Mouse (Mus musculus) cerebellum, postnatal 36 days (tissue): ENCODE measurements around the gene Cphx2.
"Not testable (repeated sequence)": the region's sequence is repeated elsewhere in the genome, so short reads cannot be mapped to it uniquely, and the experiment has no call there.

Experiments
- DNase-seq, 2 experiments: peaks; one replicate each; pipeline ENCODE4 v3.0.0; 2021 to 2022; ENCODE audit warnings: mixed read lengths in 2 of 2

The Cphx2 gene

DNA sequence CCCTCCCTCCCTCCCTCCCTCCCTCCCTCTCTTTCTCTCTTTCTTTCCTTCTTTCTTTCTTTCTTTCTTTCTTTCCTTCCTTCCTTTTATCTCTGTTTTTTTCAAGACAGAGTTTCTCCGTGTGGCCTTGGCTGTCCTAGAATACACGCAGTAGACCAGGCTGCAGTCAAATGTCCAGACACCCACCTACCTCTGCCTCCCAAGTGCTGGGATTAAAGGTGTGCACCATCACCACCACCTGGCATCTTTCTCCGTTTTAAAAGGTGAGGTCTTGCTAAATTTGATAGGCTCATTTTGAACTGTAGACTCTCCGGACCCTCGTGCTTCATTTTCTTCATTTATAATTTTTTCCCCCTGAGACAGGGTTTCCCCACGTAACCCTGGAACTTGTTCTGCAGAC lies at the start of gene Cphx2:
Gene Cphx2 (plus strand): TSS at position 301 of the 400 bp plus-strand sequence.
- DNase-seq, result not testable (repeated sequence)

DNA sequence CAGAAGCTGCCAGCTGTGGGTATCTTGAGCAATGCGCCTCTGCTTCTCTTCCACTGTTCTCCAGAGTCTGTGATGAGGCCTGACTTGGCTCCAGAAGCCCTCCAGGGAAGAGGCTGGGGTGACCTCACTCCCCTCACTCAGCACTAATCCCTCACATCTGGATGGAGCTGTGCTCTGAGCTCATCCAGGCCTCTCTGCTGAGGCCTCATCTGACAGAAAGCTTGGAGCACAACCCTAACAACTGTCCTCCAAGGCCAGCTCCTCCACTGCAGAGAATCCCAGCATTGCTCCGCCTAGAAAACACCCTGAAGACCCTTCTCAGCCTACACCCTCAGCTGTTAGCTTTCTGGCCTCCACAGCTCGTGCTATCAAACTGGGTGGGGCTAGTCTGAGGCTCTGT lies 47.0 kb upstream of the Cphx2 start:
- not testable (repeated sequence) for DNase-seq

DNA sequence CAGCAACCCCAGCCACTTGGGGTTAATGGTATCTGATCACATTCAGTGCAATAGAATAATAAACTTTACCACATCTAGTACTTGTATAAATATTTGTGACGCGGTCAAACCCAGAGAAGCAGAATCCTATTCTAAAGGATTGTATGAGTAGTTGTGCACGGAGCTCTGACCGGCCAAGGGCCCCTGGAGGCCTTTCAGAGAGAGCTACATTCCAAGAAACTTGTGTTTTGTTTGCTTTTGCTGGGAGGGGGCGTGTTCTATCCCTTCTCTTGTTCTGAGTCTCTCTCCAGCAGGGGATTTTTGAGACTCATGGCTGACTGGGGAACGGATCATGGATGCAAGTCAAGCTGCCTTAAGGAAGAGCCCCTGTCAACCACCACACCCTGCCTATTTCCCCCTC lies 45.9 kb upstream of the Cphx2 start:
- not testable (repeated sequence) for DNase-seq

DNA sequence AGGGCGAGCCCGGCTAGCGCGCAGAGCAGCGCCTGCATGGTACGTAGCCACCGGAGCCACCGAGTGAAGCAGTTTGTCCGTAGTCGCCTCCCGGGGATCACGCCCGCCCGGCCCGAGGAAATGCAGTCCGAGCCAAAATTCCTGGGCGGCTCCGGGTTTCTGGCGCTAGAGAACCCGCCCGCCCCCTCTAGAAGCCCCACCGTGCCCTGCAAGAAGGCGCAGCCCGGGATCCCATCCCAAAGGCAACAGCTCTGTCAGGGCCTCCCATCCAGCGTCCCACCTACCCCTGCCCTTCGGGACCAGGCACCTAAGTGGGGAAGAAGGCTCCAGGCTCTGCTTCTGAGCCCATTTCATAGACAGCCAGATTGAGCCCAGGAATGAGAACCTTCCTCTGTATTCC lies 38.7 kb upstream of the Cphx2 start, which contains the start of gene Gm9780:
Gene Gm9780 (minus strand): TSS at position 101 of the 400 bp plus-strand sequence.
- not testable (repeated sequence) for DNase-seq

DNA sequence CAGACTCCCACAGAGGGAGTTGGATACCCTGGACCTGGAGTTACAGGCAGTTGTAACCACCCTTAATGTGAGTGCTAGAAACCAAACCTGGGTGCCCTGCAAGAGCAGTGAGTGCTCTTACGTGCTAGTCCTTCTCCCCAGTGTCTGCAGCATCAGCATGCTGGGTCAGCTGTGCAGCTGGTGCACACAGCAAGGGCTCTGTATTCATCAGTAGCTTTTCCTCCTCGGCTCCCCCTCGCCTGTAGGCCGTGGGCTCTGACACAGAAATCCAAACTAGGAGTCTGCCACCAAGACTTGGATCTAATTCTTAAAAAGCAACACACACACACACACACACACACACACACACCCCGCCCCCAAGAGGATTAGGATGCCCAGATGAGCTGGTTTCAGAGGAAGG lies 36.3 kb upstream of the Cphx2 start:
- not testable (repeated sequence) for DNase-seq

DNA sequence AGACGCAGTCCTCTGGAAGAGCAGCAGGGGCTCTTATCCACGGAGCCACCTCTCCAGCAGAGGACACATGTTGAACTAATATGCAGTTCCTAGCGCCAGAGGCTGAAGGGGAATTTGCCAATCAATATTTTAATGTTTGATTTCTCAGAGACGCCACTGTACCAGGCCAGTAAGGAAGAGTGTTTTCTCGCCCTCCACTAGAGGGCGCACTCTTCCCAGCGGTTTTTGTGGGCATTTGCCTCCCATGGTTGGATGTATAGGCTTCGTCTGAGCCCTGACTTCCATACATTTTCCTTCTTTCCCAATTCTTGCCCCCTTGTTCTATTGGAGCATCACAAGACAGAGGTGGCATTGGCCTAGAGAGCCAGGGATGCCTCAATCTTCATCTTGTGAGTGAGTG lies 34.3 kb upstream of the Cphx2 start:
- DNase-seq, result not testable (repeated sequence)

DNA sequence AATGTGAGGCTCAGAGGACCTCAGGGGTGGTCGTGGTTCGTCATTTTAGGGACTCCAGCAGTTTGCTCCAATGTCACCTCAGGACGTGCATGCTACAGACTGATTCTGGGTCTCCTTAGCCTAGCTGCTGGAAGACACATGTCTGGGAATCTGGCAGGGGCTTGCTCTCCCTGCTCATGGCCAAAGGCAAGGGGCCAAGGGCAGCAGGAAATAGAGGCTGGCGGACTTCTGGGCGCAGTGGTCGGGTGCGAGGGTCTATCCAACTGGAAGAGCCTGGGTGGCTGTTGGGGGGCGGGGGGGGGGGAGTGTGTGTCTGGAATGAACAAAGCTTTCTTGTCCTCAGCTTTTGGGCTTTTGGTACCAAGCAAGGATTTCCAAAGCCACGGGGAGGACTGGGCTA lies 32.5 kb upstream of the Cphx2 start:
- DNase-seq, result not testable (repeated sequence)

DNA sequence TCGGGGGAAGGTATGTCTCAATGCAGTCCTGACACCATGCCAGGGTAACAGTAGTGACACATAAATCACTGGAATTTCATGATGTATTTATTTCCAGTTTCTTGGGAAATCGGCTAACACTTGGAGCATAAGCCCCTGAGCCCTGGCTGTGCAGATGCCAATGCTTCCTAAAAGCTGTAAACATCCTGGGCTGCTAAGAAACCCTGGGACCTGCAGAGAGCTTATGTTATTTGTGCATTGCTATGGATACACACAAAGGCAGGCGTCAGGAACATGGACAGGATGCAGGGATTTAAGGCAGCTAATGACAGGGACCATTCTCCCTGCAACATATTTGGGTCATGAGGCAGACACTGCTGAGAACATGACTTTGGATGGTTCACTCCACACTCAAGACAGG lies 23.1 kb upstream of the Cphx2 start:
- DNase-seq, result not testable (repeated sequence)

DNA sequence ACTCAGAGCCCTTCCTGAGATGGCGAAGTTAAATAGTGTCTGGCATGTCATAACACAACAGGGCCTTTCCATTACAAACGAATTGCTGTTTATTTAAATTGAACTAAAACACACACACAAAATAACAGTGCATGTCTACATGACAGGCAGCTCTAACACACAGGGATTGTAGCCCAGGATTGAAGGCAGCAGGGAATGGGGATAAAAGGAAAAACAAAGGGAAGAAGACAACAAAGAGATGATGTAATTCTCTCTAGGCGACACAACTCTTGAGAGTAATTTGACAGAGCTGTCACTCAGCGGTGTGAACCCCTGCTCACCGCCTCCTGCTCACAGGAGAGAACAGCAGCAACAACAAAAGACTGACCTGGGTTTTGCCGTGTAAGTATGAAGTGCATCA lies 22.0 kb upstream of the Cphx2 start:
- not testable (repeated sequence) for DNase-seq

DNA sequence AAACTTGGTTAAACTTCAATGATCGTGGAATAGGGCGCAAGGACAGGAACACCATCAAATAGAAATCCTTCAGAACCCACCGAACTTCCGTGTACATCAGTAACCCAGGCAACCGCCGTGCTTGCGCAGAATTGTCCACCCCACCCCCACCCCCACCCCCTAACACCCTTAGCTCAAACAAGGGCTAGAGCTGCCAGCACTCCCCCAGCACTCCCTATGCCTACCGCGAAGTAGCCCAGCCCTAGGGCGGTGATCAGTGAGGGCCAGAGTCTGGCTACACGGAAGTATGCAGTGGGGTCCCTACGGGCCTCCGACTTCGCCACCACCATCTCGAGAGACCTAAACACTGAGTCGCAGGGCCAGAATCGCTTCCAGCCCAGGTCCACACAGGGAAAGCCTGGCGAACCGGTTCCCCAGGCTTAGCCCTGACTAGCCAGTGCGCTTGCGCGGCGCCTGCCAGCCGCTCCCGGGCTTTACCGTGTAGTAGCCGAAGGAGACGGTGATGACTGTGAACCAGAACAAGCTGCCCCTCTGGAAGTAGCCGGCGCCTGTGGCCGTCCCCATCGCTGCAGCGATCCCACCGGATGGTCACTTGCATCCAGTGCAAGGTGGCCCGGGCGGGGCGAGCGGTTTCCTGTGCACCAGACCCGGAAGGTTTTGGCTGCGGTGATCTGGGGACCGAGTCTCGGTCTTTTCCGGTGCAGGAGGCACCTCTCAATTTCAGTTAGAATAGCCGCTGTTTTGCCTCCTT lies 14.6 kb upstream of the Cphx2 start:
- not testable (repeated sequence) for DNase-seq

DNA sequence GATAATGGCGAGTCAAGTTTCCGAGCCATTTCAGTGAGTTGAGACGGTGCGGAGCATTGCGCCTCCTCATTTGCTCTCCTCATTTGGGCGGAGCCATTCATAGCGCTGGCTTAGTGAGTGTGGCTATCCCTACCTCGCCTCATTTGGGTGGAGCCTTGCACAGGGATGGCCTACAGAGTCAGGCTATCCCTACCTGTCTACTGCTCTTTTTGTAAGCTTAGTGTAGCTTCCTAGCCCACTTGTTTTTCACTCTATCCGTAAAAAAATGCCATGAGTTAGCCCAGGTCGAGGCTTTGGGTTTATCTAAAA lies 14.0 kb upstream of the Cphx2 start, which contains the start of gene Tmem254c:
Gene Tmem254c (minus strand): TSS at position 31 of the 309 bp plus-strand sequence.
- not testable (repeated sequence) for DNase-seq

DNA sequence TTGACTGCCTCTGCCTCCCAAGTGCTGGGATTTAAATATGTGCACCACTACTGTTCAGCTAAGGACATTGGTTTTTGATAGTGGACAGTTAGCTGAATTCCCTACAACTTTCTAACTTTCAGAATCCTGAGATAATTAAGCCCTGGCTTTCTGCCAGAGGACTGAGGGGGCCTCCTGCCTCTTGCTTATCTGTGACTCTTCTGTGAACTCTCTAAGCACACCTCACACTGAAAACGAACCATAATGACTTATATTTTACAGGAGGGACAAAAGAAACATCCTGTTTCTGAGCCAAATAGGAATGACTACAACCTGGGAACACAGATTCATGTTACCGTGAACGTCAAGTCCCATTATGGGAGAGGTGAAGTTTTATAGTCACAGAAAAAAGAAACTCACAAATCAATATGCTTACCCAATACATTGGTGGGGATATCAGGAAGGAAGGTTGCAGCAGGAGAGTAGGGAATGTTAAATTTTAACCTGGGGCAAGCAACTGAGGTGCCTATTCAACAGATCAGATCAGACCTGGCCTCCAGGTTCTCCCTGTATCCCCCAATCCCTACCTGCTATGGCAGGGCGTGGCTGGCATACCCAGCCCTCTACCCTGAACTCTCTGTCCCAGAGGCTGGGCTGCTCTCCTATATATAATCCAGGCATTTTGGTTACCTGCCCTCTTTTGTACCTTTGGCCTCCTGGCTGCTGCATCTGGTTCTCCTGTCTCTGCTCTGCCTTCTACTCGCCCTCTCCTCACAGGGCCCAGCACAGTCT lies 4.5 kb upstream of the Cphx2 start:
- not testable (repeated sequence) for DNase-seq

DNA sequence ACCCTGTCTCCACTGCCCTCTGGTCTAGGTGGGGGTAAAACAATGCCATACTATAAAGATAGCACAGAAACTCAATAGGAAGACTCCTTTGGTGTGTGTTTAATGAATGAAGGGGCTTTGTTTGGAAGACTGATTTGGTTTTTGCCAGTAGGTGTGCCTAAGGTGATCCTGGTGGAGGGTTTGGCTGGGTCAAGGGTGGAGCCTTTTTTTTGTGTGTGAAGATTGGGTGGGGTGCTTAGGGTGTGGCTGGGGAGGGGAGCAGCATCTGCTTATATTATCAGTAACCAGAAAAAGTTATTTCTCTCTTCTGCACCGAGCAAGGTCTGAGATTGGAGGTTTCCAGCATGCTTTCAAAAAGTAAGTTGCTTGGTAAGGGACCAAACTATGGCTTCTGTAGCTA lies 681 bp downstream of the Cphx2 start, which contains the start of gene Cphx3:
Gene Cphx3 (plus strand): TSS at position 301 of the 400 bp plus-strand sequence.
- DNase-seq, result not testable (repeated sequence)

DNA sequence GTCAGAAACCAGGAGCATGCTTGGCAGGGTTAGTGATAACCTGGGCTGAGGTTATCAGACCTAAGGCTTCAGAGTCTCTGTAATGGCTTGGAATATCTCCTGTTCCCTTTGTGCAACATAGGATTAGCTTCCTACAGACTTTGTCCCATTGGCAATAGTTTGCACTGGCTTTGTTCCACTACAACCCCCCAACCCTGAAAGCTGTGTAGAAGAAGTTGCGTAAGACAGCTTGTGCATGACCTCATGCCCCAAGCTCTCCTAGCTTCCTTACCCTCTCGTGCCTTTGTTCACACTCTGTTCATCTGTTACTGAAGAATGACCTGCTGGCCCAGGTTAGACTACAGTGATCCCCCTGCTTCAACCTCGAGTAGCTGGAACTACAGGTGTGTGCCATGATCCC lies 16.3 kb downstream of the Cphx2 start:
- not testable (repeated sequence) for DNase-seq

DNA sequence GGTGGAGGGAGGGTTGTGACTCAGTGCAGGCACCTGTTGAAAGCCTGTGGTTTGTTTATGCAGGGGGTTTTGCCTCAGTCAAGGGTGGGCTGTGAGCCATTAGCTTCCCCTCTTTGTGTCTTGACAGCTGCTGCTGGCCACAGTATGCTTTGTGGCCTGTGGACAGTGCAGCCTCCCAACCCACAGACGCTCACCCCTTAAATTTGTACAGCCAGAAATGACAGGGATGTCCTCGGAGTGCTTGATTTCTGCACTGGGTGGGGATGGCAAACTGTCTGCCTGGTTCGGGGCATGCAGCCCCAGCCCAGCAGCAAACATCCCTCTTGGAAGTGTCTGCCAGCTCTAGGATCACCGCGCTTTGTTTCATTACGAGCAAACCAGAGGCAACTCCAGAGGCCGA lies 36.8 kb downstream of the Cphx2 start, which contains the start of gene Duxbl2:
Gene Duxbl2 (plus strand): TSS at position 200 of the 400 bp plus-strand sequence.
- DNase-seq, result not testable (repeated sequence)

DNA sequence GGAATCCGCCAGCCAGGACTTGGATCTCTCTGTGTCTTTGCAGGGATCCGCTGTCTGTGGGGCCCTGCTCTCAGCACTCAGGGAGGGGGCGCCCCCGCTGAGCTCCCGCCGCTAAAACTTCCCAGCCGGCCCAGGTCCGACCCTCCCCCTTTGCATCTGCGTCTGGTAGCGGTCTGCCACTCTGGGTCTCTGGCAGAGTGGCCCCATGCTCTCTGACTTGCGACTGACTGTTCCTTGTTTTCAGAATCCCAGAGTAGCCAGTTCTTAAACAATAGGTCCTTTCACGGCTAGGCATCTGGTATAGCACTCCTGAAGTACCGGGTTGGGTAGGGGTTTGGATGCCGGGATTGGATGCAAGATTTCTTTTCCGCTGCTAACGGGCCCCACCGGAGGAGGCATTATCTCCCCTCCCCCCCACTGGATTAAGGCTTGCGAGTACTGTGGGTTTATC lies 37.3 kb downstream of the Cphx2 start:
- not testable (repeated sequence) for DNase-seq

DNA sequence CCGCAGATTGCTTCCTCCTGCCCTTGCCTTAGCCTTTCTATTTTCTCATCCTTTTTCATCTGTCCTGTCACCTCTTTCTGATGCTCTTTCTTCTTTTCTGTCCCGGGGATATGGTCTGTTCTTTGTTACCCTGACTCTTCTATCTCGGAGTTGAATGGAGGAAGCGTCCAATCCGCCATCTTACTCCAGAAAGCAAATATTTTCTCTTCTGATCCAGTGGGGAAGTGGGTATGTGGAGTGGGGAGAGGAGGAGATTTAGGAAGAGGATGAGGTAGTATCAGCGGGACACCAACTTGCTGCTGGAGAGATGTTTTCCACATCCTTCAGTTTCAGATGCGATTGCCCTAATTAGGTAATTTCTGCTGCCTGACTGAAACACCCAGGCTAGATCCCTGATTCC lies 37.8 kb downstream of the Cphx2 start:
- DNase-seq, result not testable (repeated sequence)
